Mouse (Mus musculus) heart, postnatal 0 days (tissue): ENCODE data around the gene Lim2.

ENCODE experiments used
- CTCF ChIP-seq: IDR thresholded peaks from 2 replicates; pipeline ENCODE4 v1.5.1; 2016; ENCODE audit warnings: antibody characterized with exemption, control low read depth, low read depth
- EP300 ChIP-seq: IDR thresholded peaks from 2 replicates; pipeline ENCODE4 v1.6.1; 2016; ENCODE audit warnings: antibody characterized with exemption, low read depth

DNA sequence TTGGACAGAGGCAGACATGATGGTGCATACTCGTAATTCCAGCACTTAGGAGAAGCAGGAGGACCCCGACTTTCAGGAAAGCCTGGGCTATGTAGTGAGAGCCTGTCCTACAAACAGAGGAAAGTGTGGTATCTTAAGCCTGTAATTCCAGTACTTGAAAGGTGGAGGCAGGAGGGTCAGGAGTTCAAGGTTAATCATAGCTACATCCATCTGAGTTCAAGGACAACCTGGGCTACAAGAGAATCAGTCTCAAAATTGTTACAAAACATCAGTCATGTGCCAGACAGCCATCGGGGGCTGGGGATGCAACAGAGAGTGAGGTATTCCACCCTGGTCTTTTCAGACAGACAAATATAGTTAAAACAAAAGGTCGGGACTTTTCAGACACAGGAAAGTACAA, 5.4 kb downstream of the Lim2 start:
- TF ChIP-seq CTCF (no peak), EP300 (no peak)
